Mouse (Mus musculus) G1E (cell line): ENCODE measurements at regions not wholly inside any gene's neighbourhood (a gene's known extent, or its start where the extent isn't known, plus 50 kb on each side); places are given as distances from the start of the nearest gene placed in this dataset.

Experiments used
- ATAC-seq: 2 replicates; pipeline ENCODE4 v1.8.0; 2016; ENCODE audit warnings: mild to moderate bottlenecking; ENCODE audit not compliant: insufficient number of reproducible peaks, poor library complexity, low FRiP score, severe bottlenecking; ENCODE audit errors: extremely low read depth
- DNase-seq: peaks from one replicate; pipeline ENCODE4 v3.0.0; 2012; ENCODE audit warnings: low spot score
- H3K27me3 ChIP-seq: 2 replicates; pipeline ENCODE4 v1.6.1; 2012; ENCODE audit warnings: mild to moderate bottlenecking, low read length, inconsistent platforms; ENCODE audit not compliant: insufficient read depth
- H3K36me3 ChIP-seq: replicated peaks from 2 replicates; pipeline ENCODE3; 2012; ENCODE audit warnings: mild to moderate bottlenecking, inconsistent platforms
- H3K4me1 ChIP-seq: 2 replicates; pipeline ENCODE4 v1.6.1; 2012; ENCODE audit warnings: low read depth, low read length, inconsistent platforms, mixed read lengths; ENCODE audit not compliant: insufficient read depth
- H3K4me3 ChIP-seq: 2 replicates; pipeline ENCODE4 v1.5.1; 2012; ENCODE audit warnings: low read depth, mild to moderate bottlenecking, inconsistent platforms, low read length, moderate library complexity, mixed read lengths
- H3K9me3 ChIP-seq: replicated peaks from 2 replicates; pipeline ENCODE4 v1.6.1; 2012; ENCODE audit warnings: inconsistent platforms
- CTCF ChIP-seq: IDR thresholded peaks from 2 replicates; pipeline ENCODE4 v1.5.1; 2012; ENCODE audit warnings: low read depth, low read length, inconsistent platforms, mixed read lengths
- GATA1 ChIP-seq: IDR thresholded peaks from 2 replicates; pipeline ENCODE4 v1.6.1; 2012; ENCODE audit warnings: borderline replicate concordance, low read length, inconsistent platforms, mixed read lengths
- GATA2 ChIP-seq: IDR thresholded peaks from 2 replicates; pipeline ENCODE4 v1.6.1; 2012; ENCODE audit warnings: low read depth, low read length, inconsistent platforms, borderline replicate concordance
- POLR2AphosphoS5 ChIP-seq: IDR thresholded peaks from 2 replicates; pipeline ENCODE4 v1.6.1; 2012; ENCODE audit warnings: low read depth, low read length, inconsistent platforms; ENCODE audit not compliant: insufficient replicate concordance
- TAL1 ChIP-seq: conservative IDR thresholded peaks from 2 replicates; pipeline ENCODE4 v1.6.1; 2012; ENCODE audit warnings: low read depth, low read length, inconsistent platforms, mixed read lengths

DNA sequence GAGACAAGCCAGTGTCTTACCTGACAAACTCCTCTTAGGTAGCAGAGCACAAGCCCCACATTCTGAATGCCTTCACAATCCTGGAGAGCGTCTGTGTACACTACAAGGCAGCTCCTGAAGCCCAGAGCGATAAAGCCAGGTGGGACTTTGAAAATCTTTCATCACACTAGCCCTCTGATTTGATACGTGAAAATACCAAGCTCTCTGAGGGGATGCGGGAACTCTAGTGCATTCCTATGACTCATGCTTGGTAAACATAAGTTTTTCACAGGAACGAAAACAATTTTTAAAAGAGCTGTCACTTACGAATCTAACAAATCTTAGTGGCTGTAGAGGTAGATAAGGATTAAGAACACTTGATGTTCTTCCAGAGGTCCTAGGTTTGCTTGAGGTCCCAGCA, 108.6 kb upstream of the Peli1 start:
- no peaks in the 10 kb centered on the region for H3K36me3 ChIP-seq
- no peaks in the 10 kb centered on the region for H3K9me3 ChIP-seq
- TF ChIP-seq POLR2AphosphoS5, result no peak
- no peak for TF ChIP-seq CTCF
- TF ChIP-seq GATA2, result no peak
- no peak for TF ChIP-seq TAL1
- no peak for TF ChIP-seq GATA1
- H3K27me3 ChIP-seq, result peaks cover 5% of the 10 kb centered on the region
- H3K4me3 ChIP-seq, result no peak overlapping the region
- no peak for ATAC-seq
- no peaks in the 10 kb centered on the region for H3K4me1 ChIP-seq
- no peak for DNase-seq

DNA sequence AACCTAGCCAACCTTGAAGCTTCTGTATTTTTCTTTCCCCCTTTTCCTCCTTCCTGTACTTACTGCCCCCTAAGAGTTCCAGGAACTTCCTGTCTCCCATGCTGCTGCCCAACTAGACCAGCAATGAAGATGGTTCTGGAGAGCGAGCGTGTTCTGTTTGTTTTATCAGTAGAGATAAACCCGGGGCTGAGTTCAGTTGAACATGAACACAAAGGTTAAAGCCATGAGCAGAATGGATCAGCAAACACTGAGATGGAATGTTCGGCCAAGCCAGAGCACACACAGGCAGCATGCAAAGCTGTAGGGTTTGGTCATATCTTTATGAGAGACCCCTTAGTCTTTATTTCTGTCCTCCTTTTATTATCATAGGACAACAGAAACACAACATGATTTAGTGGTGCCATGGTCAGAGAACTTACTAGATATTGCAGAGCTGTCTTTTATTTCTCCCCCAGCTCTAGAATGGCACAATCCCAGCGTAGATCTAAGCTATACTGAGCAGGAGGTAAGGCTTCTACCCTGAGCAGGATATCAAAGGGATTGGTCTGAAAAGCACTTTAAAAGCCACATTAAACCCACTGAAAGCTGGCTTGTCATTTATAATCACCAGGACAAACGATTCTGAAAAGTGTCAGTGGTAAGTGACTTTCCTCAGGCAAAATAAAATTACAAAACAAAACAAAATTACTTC, 105.9 kb upstream of the Peli1 start:
- no peak for TF ChIP-seq CTCF
- no peak for TF ChIP-seq GATA2
- no peak for TF ChIP-seq TAL1
- TF ChIP-seq POLR2AphosphoS5, result no peak
- no peak for TF ChIP-seq GATA1
- H3K27me3 ChIP-seq, result peaks cover 8% of the 10 kb centered on the region
- no peaks in the 10 kb centered on the region for H3K36me3 ChIP-seq
- DNase-seq (no peak), ATAC-seq (no peak)
- no peaks in the 10 kb centered on the region for H3K4me1 ChIP-seq
- no peak overlapping the region for H3K4me3 ChIP-seq
- H3K9me3 ChIP-seq, result no peaks in the 10 kb centered on the region

DNA sequence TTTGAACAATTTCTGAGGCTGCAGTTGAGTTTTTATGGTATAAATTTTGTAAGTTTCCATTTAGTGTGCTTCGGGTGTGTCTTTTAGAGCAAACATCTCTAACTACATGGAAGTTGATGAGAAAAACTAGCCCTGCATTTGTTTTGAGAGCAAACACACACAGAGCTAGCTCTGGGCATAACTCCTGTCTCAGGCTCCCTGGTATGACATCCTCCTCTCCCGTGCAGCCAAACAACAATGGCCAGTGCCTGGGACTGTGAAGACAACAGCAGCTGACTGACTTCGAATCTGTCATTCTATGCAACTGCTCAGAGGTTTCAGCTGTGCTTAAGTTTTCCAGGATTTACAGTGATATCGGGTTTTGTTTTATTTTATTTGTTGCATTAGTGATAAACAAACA, 105.3 kb upstream of the Peli1 start:
- no peaks in the 10 kb centered on the region for H3K36me3 ChIP-seq
- no peaks in the 10 kb centered on the region for H3K9me3 ChIP-seq
- DNase-seq (no peak), ATAC-seq (no peak)
- H3K4me1 ChIP-seq, result no peaks in the 10 kb centered on the region
- no peak overlapping the region for H3K4me3 ChIP-seq
- H3K27me3 ChIP-seq, result peaks cover 8% of the 10 kb centered on the region
- no peak for TF ChIP-seq GATA1
- TF ChIP-seq POLR2AphosphoS5, result no peak
- TF ChIP-seq TAL1, result no peak
- TF ChIP-seq CTCF, result no peak
- no peak for TF ChIP-seq GATA2

DNA sequence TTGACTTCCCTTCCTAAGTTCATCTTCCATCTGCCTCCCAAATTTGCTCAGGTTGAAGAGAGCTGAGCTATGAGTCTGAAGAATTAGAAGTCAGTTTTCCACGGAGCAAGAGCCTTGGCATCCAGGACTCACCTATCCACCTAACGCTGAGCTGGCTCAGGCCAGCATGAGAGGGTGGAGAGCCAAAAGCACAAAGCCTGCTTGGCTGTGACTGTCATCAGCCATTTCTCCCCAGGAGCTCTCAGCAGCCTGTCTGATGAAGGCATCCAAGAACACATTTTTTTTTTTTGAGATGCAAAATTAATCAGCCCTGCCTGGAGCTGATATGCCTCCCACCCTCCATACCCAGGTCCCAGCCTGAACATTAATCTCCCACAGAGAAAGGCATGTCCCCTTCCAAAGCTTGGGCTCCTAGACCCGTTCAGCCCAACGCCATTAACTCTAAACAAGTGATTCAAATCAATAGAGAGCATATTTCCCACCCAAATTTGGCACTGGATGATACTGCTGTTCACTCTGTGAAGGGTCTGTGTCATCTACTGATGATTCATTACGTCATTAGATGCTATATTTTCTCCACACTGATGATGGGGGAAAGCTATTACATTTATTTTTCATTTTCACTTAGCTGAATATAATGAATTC, 103.8 kb upstream of the Peli1 start:
- H3K27me3 ChIP-seq, result peaks cover 5% of the 10 kb centered on the region
- ATAC-seq (no peak), DNase-seq (no peak)
- no peaks in the 10 kb centered on the region for H3K4me1 ChIP-seq
- no peak overlapping the region for H3K4me3 ChIP-seq
- no peak for TF ChIP-seq GATA1
- H3K36me3 ChIP-seq, result no peaks in the 10 kb centered on the region
- no peaks in the 10 kb centered on the region for H3K9me3 ChIP-seq

DNA sequence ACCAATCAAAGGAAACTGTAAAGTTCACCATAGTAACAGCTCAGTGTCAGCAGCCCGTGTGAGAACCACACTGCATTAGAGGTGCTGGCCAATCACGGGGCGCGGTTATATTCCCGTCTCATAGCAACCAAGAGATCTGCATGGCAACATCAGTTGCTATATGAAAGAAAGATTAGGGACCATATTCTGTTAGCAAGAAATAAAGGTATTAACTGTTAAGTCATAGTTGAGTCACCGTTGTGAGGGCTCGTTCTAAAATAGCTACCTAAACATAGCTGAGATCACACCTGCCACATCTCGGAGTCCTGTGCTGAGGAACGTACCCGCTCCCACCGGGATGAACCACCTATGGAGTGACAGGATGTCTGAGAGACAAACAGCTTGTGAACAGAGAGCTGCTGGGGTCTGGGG, 103.2 kb upstream of the Peli1 start:
- no peaks in the 10 kb centered on the region for H3K36me3 ChIP-seq
- H3K4me1 ChIP-seq, result no peaks in the 10 kb centered on the region
- no peak overlapping the region for H3K4me3 ChIP-seq
- DNase-seq, result no peak
- no peak for ATAC-seq
- no peaks in the 10 kb centered on the region for H3K9me3 ChIP-seq
- TF ChIP-seq GATA2 (no peak), CTCF (no peak), GATA1 (no peak), TAL1 (no peak), POLR2AphosphoS5 (no peak)
- H3K27me3 ChIP-seq, result peaks cover 5% of the 10 kb centered on the region

DNA sequence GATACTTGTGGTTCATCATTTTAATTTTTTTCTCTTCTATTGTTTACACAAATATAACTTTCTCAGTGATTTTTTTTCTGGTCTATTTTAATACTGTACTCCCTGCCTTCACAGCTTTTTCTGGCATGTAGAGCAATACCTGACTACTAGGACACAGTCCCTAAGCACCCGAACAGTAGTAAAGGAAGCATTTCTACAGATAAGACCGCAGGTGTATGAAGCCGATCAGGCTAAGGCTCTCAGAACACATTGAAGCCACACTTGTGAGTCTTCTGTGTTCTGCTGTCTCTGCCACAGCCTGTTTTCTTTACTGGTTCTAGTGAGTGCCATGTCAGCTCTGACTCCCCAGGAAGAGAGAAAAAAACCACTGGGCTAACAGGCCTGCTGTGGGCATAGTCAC, 102.2 kb upstream of the Peli1 start:
- Histone ChIP-seq H3K4me3 (no peak overlapping the region), H3K4me1 (no peaks in the 10 kb centered on the region), H3K36me3 (no peaks in the 10 kb centered on the region), H3K27me3 (peaks cover 9% of the 10 kb centered on the region), H3K9me3 (no peaks in the 10 kb centered on the region)
- ATAC-seq (no peak), DNase-seq (no peak)
- no peak for TF ChIP-seq TAL1
- TF ChIP-seq GATA2, result no peak
- no peak for TF ChIP-seq GATA1
- TF ChIP-seq POLR2AphosphoS5, result no peak
- TF ChIP-seq CTCF, result no peak
